Mouse (Mus musculus) midbrain, embryonic 16.5 days (tissue): Measurements from ENCODE around the gene Agtpbp1. TPM values are rescaled to one million over a fixed set of nuclear protein-coding genes. Genes with fewer than 3 reads are reported as not detected.

Experiments used
- ATAC-seq: fragments of 200-750 bp; cut with Nextera tagmentation; 2 replicates; pipeline ENCODE4 v1.8.0; 2017; ENCODE audit warnings: moderate TSS enrichment
- H3K27ac ChIP-seq: fragments of 300-500 bp; sonication (generic); 2 replicates; pipeline ENCODE4 v1.5.1; 2014; ENCODE audit warnings: mild to moderate bottlenecking, low read length, mixed read lengths
- H3K27me3 ChIP-seq: fragments of 300-500 bp; sonication (generic); 2 replicates; pipeline ENCODE4 v1.6.1; 2014; ENCODE audit warnings: low read depth, low read length, mixed read lengths; ENCODE audit not compliant: control insufficient read depth, insufficient read depth
- H3K36me3 ChIP-seq: fragments of 300-500 bp; sonication (generic); 2 replicates; pipeline ENCODE4 v1.6.1; 2014; ENCODE audit warnings: mild to moderate bottlenecking, low read length, moderate library complexity, mixed read lengths; ENCODE audit not compliant: control insufficient read depth, insufficient read depth
- H3K4me1 ChIP-seq: fragments of 300-500 bp; sonication (generic); 2 replicates; pipeline ENCODE4 v1.6.1; 2014; ENCODE audit warnings: mild to moderate bottlenecking, low read length, mixed read lengths; ENCODE audit not compliant: control insufficient read depth, insufficient read depth
- H3K4me2 ChIP-seq: fragments of 300-500 bp; sonication (generic); 2 replicates; pipeline ENCODE4 v1.6.1; 2014; ENCODE audit warnings: mild to moderate bottlenecking, low read length, mixed read lengths
- H3K4me3 ChIP-seq: fragments of 300-500 bp; sonication (generic); 2 replicates; pipeline ENCODE4 v1.5.1; 2014; ENCODE audit warnings: low read depth, mild to moderate bottlenecking, low read length, moderate library complexity, mixed read lengths
- H3K9ac ChIP-seq: fragments of 300-500 bp; sonication (generic); 2 replicates; pipeline ENCODE4 v1.6.1; 2014; ENCODE audit warnings: low read depth, low read length, mixed read lengths
- H3K9me3 ChIP-seq: fragments of 300-500 bp; sonication (generic); replicated peaks from 2 replicates; pipeline ENCODE4 v1.6.1; 2014; ENCODE audit warnings: mild to moderate bottlenecking, low read length, mixed read lengths; ENCODE audit not compliant: control insufficient read depth, poor library complexity, severe bottlenecking
- WGBS: fragments of 180-500 bp; shearing (Covaris S2); extraction: QIAGEN DNeasy Blood & Tissue Kit; methylation state at CpG from one replicate; pipeline ENCODE4 v1.1.7; 2014; 5-methylcytosine and 5-hydroxymethylcytosine counted together
- polyA plus RNA-seq: library from polyadenylated mRNA; unstranded; fragments of >200 nt; fragmentation: Nextera tagmentation; extraction: Ambion mirVana; gene quantifications from 2 replicates; pipeline ENCODE4 v1.2.1, GENCODE M21; 2015

Agtpbp1 gene
- polyA plus RNA-seq, 1 experiment from 2014 or later: 76.0 TPM

DNA sequence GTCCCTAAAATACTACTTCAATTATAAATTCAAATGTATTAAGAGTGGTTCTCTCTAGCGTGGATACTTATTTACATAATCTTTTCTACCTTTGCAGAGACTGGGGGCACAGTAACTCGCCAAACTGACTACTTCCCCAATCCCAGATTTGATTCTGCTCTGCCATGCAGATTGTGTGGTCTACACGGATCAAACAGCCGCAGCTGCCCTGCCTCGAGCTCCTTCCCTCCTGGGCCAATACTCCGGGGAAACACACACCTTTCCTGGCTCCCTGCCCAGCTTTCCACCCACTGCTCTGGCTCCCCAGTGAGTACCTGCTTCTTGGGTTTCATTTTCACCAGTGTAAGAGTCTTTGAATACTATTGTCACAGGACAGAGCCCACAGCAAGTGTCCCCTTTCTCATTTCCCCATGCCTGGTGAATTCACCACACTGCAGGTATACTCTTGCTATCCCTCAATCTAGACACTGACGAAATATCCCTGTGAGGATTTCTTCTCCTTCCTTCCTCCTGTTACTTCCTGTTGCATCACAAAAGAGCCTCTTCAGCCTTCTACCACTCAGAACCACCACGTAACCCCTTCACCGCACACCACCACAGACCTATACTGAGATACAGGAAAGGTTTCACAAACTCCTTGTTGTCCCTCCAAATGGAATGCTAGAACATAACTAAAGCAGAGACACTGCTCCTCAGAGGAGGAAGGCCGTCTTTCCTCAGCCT lies 75.2 kb downstream of the Agtpbp1 start:
- no peak overlapping the region for H3K27ac ChIP-seq
- no peak overlapping the region for H3K4me3 ChIP-seq
- peaks cover 5% of the 10 kb centered on the region for H3K36me3 ChIP-seq
- no peak overlapping the region for H3K4me2 ChIP-seq
- no peaks in the 10 kb centered on the region for H3K27me3 ChIP-seq
- WGBS: 67% methylated on average over 10 of the region's 10 CpGs
- ATAC-seq: no peak
- no peaks in the 10 kb centered on the region for H3K9me3 ChIP-seq
- H3K9ac ChIP-seq: no peak overlapping the region
- no peaks in the 10 kb centered on the region for H3K4me1 ChIP-seq

DNA sequence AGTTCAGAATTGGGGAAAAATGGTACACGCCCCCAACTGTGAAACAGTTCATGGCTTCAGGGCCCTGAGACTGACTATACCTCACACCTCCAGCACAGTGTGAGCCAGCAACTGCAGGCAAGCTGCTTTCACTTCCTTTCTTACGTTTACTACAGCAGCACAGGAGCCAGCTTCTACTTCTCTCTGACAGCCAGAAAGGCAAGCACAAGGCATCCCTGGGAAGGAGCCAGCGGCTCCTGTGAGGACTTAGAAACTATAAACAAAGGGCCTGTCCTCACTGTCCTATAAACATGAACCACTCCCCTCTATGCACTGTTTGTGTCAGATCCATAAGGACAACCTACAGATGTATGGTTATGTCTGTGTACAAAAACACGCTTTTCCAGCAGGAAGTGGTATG lies 76.4 kb downstream of the Agtpbp1 start:
- ATAC-seq: no peak
- Histone ChIP-seq H3K27me3 (no peaks in the 10 kb centered on the region), H3K4me1 (no peaks in the 10 kb centered on the region), H3K9me3 (no peaks in the 10 kb centered on the region), H3K36me3 (peaks cover 5% of the 10 kb centered on the region), H3K4me3 (no peak overlapping the region), H3K27ac (no peak overlapping the region), H3K9ac (no peak overlapping the region), H3K4me2 (no peak overlapping the region)
- WGBS: 68% methylated on average over 4 of the region's 4 CpGs

DNA sequence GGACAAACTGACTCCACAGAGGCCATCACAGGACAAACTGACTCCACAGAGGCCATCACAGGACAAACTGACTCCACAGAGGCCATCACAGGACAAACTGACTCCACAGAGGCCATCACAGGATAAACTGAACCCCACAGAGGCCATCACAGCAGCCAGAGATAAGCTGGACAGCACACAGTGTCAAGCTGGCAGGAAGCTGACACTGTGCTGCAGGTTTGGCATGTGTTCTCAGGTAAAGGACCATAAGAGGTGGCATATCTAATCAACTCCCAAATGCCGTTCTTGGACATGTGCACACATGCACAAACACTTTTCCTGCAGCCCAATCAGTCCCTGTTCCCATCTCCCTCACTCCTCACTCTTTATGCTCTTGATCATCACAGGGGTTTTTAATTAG lies 78.6 kb downstream of the Agtpbp1 start:
- H3K36me3 ChIP-seq: peaks cover 3% of the 10 kb centered on the region; the same call in 1 of the 2 replicates
- H3K27ac ChIP-seq: no peak overlapping the region
- no peak overlapping the region for H3K9ac ChIP-seq
- no peaks in the 10 kb centered on the region for H3K4me1 ChIP-seq
- no peak overlapping the region for H3K4me3 ChIP-seq
- ATAC-seq: no peak
- H3K4me2 ChIP-seq: no peak overlapping the region
- 92% methylated on average over 1 of the region's 1 CpGs for WGBS
- no peaks in the 10 kb centered on the region for H3K27me3 ChIP-seq
- H3K9me3 ChIP-seq: no peaks in the 10 kb centered on the region

DNA sequence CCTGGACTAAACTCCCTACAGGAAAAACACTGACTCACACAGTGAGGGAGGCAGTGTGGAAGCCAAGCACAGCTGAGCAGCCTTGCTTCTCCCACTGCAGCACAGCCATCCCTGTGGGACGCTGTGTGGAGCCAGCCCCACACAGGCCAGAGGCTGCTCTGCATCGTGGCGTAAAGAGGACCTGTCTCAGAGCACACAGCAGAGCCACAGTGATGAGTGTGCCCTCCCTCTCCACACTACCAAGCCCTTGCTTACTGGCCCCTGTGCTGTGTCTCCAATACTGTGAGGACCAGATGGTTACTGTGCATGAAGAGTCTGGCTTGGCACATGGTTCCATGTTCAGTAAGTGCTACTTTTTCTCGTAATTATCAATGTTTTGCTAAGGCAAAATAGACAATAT lies 79.2 kb downstream of the Agtpbp1 start:
- H3K27me3 ChIP-seq: no peaks in the 10 kb centered on the region
- no peak overlapping the region for H3K9ac ChIP-seq
- H3K4me3 ChIP-seq: no peak overlapping the region
- H3K4me1 ChIP-seq: no peaks in the 10 kb centered on the region
- H3K9me3 ChIP-seq: no peaks in the 10 kb centered on the region
- H3K4me2 ChIP-seq: no peak overlapping the region
- no peak for ATAC-seq
- no peak overlapping the region for H3K27ac ChIP-seq
- peaks cover 3% of the 10 kb centered on the region; the same call in 1 of the 2 replicates for H3K36me3 ChIP-seq
- WGBS: 76% methylated on average over 4 of the region's 4 CpGs

DNA sequence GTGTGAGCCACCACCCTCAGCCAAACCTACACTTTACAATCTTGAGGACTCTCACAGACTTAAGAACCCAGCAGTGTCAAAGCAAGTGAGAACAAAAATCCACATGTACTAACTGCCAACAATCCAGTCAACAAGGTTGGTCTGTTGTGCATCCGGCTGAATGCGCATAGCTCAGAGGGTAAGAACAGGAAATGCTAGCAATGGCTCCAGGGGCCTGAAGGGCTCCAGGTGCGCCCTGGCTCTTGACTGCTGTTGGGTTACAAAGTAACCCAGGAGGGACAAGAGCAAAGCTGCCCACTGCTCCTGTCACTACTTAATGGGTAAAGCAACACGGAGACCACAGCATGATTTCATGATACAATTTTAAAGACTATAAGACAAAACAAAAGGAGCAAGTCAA lies 81.4 kb downstream of the Agtpbp1 start:
- H3K4me1 ChIP-seq: no peaks in the 10 kb centered on the region
- H3K27ac ChIP-seq: no peak overlapping the region
- no peak overlapping the region for H3K4me3 ChIP-seq
- H3K9me3 ChIP-seq: no peaks in the 10 kb centered on the region
- 88% methylated on average over 4 of the region's 4 CpGs for WGBS
- H3K9ac ChIP-seq: no peak overlapping the region
- peaks cover 14% of the 10 kb centered on the region for H3K36me3 ChIP-seq
- H3K27me3 ChIP-seq: no peaks in the 10 kb centered on the region
- no peak overlapping the region for H3K4me2 ChIP-seq
- ATAC-seq: no peak

DNA sequence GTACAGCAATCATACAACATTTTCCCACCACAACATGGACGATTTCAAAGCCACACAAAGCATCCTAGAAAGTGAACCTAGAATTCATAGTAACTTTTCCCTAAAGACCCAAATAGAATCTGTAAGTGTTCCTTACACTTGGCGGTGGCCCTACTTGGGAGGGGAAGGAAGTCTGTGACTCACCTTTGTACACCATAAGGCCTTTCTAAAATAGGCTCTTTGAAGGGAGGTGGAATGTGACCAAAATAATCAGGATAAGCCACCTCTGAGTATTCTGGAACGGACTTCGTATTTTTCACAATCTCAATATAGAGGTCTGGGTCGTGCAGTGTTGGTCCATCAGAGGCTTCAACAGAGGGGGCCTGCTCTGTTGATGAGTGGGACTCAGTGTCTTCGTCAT lies 85.2 kb downstream of the Agtpbp1 start:
- Histone ChIP-seq H3K4me3 (no peak overlapping the region), H3K4me1 (peaks cover 5% of the 10 kb centered on the region), H3K9ac (no peak overlapping the region), H3K4me2 (no peak overlapping the region), H3K27me3 (no peaks in the 10 kb centered on the region), H3K27ac (no peak overlapping the region), H3K9me3 (no peaks in the 10 kb centered on the region), H3K36me3 (peaks cover 14% of the 10 kb centered on the region)
- no peak for ATAC-seq
- WGBS: 88% methylated on average over 6 of the region's 6 CpGs

DNA sequence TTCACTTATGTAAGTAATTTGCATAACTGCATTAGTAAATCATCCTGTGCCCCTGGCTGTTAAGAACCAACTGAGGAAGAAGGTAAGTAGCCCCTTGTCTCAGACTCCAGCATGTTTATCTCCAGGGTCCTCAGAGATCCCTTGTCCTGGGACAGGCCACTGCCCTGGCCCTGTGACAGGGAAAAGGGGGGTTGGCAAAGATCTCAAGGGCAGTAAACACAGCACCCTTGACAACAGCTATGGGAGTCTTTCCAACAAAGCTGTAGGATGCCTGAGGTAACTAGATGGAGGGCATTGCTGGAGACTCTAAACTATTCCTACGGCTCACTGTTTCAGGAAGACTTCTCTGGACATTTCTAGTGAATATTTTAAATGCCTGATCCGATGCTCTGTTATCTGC lies 85.7 kb downstream of the Agtpbp1 start:
- no peaks in the 10 kb centered on the region for H3K9me3 ChIP-seq
- no peak overlapping the region for H3K27ac ChIP-seq
- H3K4me3 ChIP-seq: no peak overlapping the region
- no peak overlapping the region for H3K9ac ChIP-seq
- H3K27me3 ChIP-seq: no peaks in the 10 kb centered on the region
- no peak overlapping the region for H3K4me2 ChIP-seq
- peaks cover 18% of the 10 kb centered on the region for H3K36me3 ChIP-seq
- H3K4me1 ChIP-seq: peaks cover 5% of the 10 kb centered on the region
- no peak for ATAC-seq
- 94% methylated on average over 2 of the region's 2 CpGs for WGBS

DNA sequence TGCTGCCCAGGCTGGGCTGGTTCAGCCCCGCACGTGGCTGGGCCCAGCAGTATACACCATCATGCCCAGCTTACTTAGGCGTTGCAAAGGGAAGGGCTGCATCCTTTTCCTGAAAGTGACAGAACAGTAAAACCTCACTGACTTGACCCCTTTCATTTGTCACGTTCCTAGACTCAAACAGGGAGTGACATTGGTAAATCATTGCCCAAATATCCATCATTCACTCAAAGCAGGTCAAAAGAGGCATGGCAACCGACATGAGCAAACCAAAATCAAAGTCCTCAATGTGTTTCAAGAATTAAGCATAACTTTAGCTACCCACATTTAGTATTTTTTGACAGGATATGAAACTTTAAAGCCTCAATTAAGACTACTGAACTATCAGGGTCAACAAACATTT lies 86.8 kb downstream of the Agtpbp1 start:
- Histone ChIP-seq H3K36me3 (peaks cover 18% of the 10 kb centered on the region), H3K4me1 (peaks cover 5% of the 10 kb centered on the region), H3K9ac (no peak overlapping the region), H3K9me3 (no peaks in the 10 kb centered on the region), H3K27me3 (no peaks in the 10 kb centered on the region), H3K4me2 (no peak overlapping the region), H3K4me3 (no peak overlapping the region), H3K27ac (no peak overlapping the region)
- ATAC-seq: no peak
- WGBS: 84% methylated on average over 5 of the region's 5 CpGs

DNA sequence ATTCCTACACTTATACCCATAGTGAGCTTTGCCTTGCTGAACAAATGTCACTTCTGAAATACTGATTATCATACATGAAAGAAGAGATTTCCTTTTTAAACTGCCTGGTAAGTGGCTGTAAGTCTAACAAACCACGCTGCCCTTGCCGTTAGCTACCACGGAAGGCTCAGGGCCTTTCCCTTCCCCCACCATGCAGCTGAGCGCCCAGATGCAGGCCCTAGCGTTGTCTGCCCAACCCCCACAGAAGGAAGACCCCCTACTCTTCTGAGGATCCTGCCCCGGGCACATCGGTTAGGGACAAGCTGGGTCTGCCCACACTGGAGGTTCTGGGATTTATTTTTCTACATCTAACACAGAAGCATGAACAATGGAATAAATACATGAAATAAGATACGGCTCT lies 89.2 kb downstream of the Agtpbp1 start:
- Histone ChIP-seq H3K27ac (0 out of 2 replicates have a peak overlapping the region, but pooled peaks have one; percentile 42), H3K4me3 (no peak overlapping the region), H3K4me1 (peaks cover 5% of the 10 kb centered on the region), H3K4me2 (no peak overlapping the region), H3K9me3 (no peaks in the 10 kb centered on the region), H3K36me3 (peaks cover 18% of the 10 kb centered on the region), H3K9ac (0 out of 2 replicates have a peak overlapping the region, but pooled peaks have one; percentile 48), H3K27me3 (no peaks in the 10 kb centered on the region)
- WGBS: 24% methylated on average over 8 of the region's 8 CpGs
- no peak for ATAC-seq
